Mouse (Mus musculus) lung, adult 2 months (tissue): ENCODE results near the gene Ifngr2. TPM values are rescaled to one million over a fixed set of nuclear protein-coding genes. Genes with fewer than 3 reads are reported as not detected.

ENCODE experiments used
- DNase-seq: peaks from one replicate; pipeline ENCODE4 v3.0.0; 2022
- H3K4me1 ChIP-seq: fragments of 200-500 bp; 2 replicates; pipeline ENCODE4 v1.6.1; 2011; ENCODE audit warnings: low read length; ENCODE audit not compliant: control insufficient read depth, insufficient read depth
- H3K4me3 ChIP-seq: fragments of 200-500 bp; replicated peaks from 2 replicates; pipeline ENCODE3; 2011; ENCODE audit warnings: low read depth, mild to moderate bottlenecking, control low read depth, low read length; ENCODE audit errors: extremely low read depth
- CTCF ChIP-seq: fragments of 200-500 bp; IDR thresholded peaks from 2 replicates; pipeline ENCODE4 v1.5.1; 2011; ENCODE audit warnings: mild to moderate bottlenecking, low read length, control low read depth; ENCODE audit not compliant: insufficient read depth
- POLR2A ChIP-seq: fragments of 200-500 bp; IDR thresholded peaks from 2 replicates; pipeline ENCODE4 v1.6.1; 2011; ENCODE audit warnings: low read depth, mild to moderate bottlenecking, control low read depth, low read length, borderline replicate concordance; ENCODE audit errors: extremely low read depth
- WGBS: fragments of 180-500 bp; shearing (Covaris S2); methylation state at CpG from one replicate; pipeline ENCODE4 v1.1.7; 2018; 5-methylcytosine and 5-hydroxymethylcytosine counted together
- polyA plus RNA-seq: library from polyadenylated mRNA; depleted of rRNA; stranded (reverse); fragments of >200 nt; gene quantifications from 2 replicates; pipeline ENCODE4 v1.2.3, GENCODE M21; 2012

Ifngr2 gene
- polyA plus RNA-seq, 1 experiment = 32.4 TPM

GRCm38 (mm10) chr16:91595076-91595475, 48.2 kb downstream of the Ifngr2 start:
- DNase-seq = no peak
- WGBS = 77% methylated on average over 6 of the region's 6 CpGs
- peaks cover 16% of the 10 kb centered on the region for H3K4me1 ChIP-seq
- TF ChIP-seq CTCF (no peak), POLR2A (no peak)
- no peak overlapping the region for H3K4me3 ChIP-seq

- no peak for DNase-seq
- peaks cover 14% of the 10 kb centered on the region for H3K4me1 ChIP-seq
- TF ChIP-seq POLR2A (no peak), CTCF (no peak)
- WGBS = 8% methylated on average over 9 of the region's 9 CpGs
- H3K4me3 ChIP-seq = peak overlapping the region; percentile 90
Measured at GRCm38 (mm10) chr16:91596397-91596778, 49.5 kb downstream of the Ifngr2 start.

- TF ChIP-seq CTCF (no peak), POLR2A (peak; percentile 73; the same call in 1 of the 2 replicates)
- peak; percentile 54 for DNase-seq
- under 1% methylated on average over 71 of the region's 75 CpGs for WGBS
- Histone ChIP-seq H3K4me1 (peaks cover 14% of the 10 kb centered on the region), H3K4me3 (peak overlapping the region; percentile 90)
Measured at GRCm38 (mm10) chr16:91596779-91597671, 50.2 kb downstream of the Ifngr2 start.

- DNase-seq = peak; percentile 99
- TF ChIP-seq POLR2A (no peak), CTCF (no peak)
- H3K4me3 ChIP-seq = peak within 1 kb of the TSS; percentile 90
- 1% methylated on average over 34 of the region's 34 CpGs for WGBS
- H3K4me1 ChIP-seq = peaks cover 8% of the 10 kb centered on the region
Measured at GRCm38 (mm10) chr16:91597672-91598010, 50.8 kb downstream of the Ifngr2 start, which contains the start of gene Tmem50b. Tmem50b (minus strand) TSS chr16:91597800.

GRCm38 (mm10) chr16:91599242-91599641, 52.4 kb downstream of the Ifngr2 start:
- no peak for DNase-seq
- H3K4me1 ChIP-seq = peaks cover 5% of the 10 kb centered on the region; the same call in 1 of the 2 replicates
- TF ChIP-seq POLR2A (no peak), CTCF (no peak)
- no peak overlapping the region for H3K4me3 ChIP-seq

- TF ChIP-seq POLR2A (no peak), CTCF (no peak)
- no peak for DNase-seq
- WGBS = 42% methylated on average over 4 of the region's 4 CpGs
- Histone ChIP-seq H3K4me1 (peaks cover 5% of the 10 kb centered on the region; the same call in 1 of the 2 replicates), H3K4me3 (no peak overlapping the region)
Measured at GRCm38 (mm10) chr16:91601081-91601480, 54.2 kb downstream of the Ifngr2 start.

GRCm38 (mm10) chr16:91601693-91602092, 54.8 kb downstream of the Ifngr2 start:
- Histone ChIP-seq H3K4me1 (peaks cover 5% of the 10 kb centered on the region; the same call in 1 of the 2 replicates), H3K4me3 (no peak overlapping the region)
- 58% methylated on average over 9 of the region's 9 CpGs for WGBS
- no peak for TF ChIP-seq CTCF
- no peak for TF ChIP-seq POLR2A
- no peak for DNase-seq

- no peak overlapping the region for H3K4me3 ChIP-seq
- 79% methylated on average over 6 of the region's 6 CpGs for whole genome bisulfite sequencing
- peaks cover 5% of the 10 kb centered on the region; the same call in 1 of the 2 replicates for H3K4me1 ChIP-seq
- DNase-seq = no peak
- TF ChIP-seq CTCF (no peak), POLR2A (no peak)
Measured at GRCm38 (mm10) chr16:91605156-91605555, 58.3 kb downstream of the Ifngr2 start.

- no peak overlapping the region for H3K4me3 ChIP-seq
- no peaks in the 10 kb centered on the region for H3K4me1 ChIP-seq
- whole genome bisulfite sequencing = 78% methylated on average over 8 of the region's 8 CpGs
- TF ChIP-seq POLR2A (no peak), CTCF (no peak)
- no peak for DNase-seq
Measured at GRCm38 (mm10) chr16:91606958-91607357, 60.1 kb downstream of the Ifngr2 start.
